Comparison of ENCODE assay signal across 10 mouse cellular contexts in the genomic region with DNA sequence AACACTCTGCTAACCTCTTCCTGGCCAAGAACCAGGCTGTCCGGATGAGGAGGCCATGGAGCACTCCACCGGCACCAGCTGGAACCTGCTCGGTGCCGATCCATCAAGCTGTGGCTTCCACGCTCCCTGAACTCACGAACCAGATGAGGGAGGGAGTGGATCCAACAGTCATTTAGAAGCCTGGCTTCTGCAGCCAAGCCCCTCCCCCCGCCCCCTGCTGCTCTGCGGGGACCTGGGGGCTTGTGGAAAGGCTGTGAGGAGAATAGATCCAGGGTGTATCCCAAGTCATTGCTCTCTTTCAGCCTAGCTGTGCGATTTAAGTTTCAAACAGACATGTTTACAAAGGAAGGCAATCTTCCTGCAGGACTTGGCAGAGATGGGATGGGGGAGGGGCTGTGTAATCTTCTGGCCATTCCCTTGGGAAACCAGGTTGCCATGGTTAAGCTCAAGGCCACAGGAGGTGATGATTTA. TPM values are rescaled to one million over a fixed set of nuclear protein-coding genes. Genes with fewer than 3 reads are reported as not detected.
DNase-seq lines count a peak whose midpoint lies in the region; ATAC-seq and TF ChIP-seq lines count a peak whose summit lies in the region.
"Had no signal": no experiment of that assay in that cellular context is flagged by ENCODE, and none has a peak within 500 bp of the region (broad histone marks: within the 10 kb centered on the region; RNA-seq: fewer than 3 reads in every experiment).

No protein-coding gene starts in this region.

- TF ChIP-seq POLR2A in liver, adult 2 months (IDR thresholded peaks at IDR 0.05; ENCODE audit: extremely low read depth, insufficient read depth, low read length) = no peak

- 7% methylated on average over 9 of the region's 9 CpGs for WGBS in hindbrain, embryonic 14.5 days
- WGBS in liver, adult 2 months = 6% methylated on average over 9 of the region's 9 CpGs
- WGBS in stomach, embryonic 16.5 days = 2% methylated on average over 9 of the region's 9 CpGs

- H3K36me3 ChIP-seq in hindbrain, embryonic 14.5 days (replicated peaks; ENCODE audit: control insufficient read depth, insufficient read depth) = no peaks in the 10 kb centered on the region
- no peaks in the 10 kb centered on the region for H3K36me3 ChIP-seq in liver, adult 2 months (ENCODE audit: control insufficient read depth, insufficient read depth, low read length)
- H3K36me3 ChIP-seq in stomach, embryonic 16.5 days (ENCODE audit: control insufficient read depth, insufficient read depth, low read length) = no peaks in the 10 kb centered on the region

- no peak for TF ChIP-seq CTCF in liver, adult 2 months (IDR thresholded peaks at IDR 0.05; ENCODE audit: low read depth, low read length)

- peaks cover 27% of the 10 kb centered on the region for H3K4me1 ChIP-seq in hindbrain, embryonic 14.5 days (replicated peaks; ENCODE audit: control insufficient read depth, insufficient read depth, low read length)
- no peaks in the 10 kb centered on the region for H3K4me1 ChIP-seq in liver, adult 2 months (ENCODE audit: control insufficient read depth, insufficient read depth, low read length)
- H3K4me1 ChIP-seq in stomach, embryonic 16.5 days (ENCODE audit: control insufficient read depth, insufficient read depth, low read length) = peaks cover 5% of the 10 kb centered on the region

- peak; percentile 76 for DNase-seq in heart, adult 11 months
- no peak for DNase-seq in heart, adult 8-10 months (ENCODE audit: low spot score)
- peak; percentile 56 for DNase-seq in embryo, embryonic 10.5 days (ENCODE audit: low spot score)
- DNase-seq in hindbrain, embryonic 14.5 days (ENCODE audit: low spot score) = peak; percentile 62
- DNase-seq in liver, adult 2 months (ENCODE audit: extremely low read depth, low read depth, low spot score) = peak; percentile 3
- DNase-seq in urinary bladder, postnatal 14 days (ENCODE audit: low spot score) = no peak
- no peak for DNase-seq in layer of hippocampus, postnatal 25 days (ENCODE audit: extremely low spot score in 1 of 2, low spot score in 1 of 2)

- H3K9me3 ChIP-seq in hindbrain, embryonic 14.5 days (ENCODE audit: control insufficient read depth, low read length) = no peaks in the 10 kb centered on the region
- H3K9me3 ChIP-seq in stomach, embryonic 16.5 days (replicated peaks; ENCODE audit: control insufficient read depth, low read length) = no peaks in the 10 kb centered on the region

- H3K27ac ChIP-seq in hindbrain, embryonic 14.5 days = no peak overlapping the region
- no peak overlapping the region for H3K27ac ChIP-seq in liver, adult 2 months (replicated peaks; ENCODE audit: insufficient read depth, low read depth, low read length)
- no peak overlapping the region for H3K27ac ChIP-seq in stomach, embryonic 16.5 days (ENCODE audit: low read length)

- no peak overlapping the region for H3K4me3 ChIP-seq in hindbrain, embryonic 14.5 days (replicated peaks; ENCODE audit: low read length)
- H3K4me3 ChIP-seq in liver, adult 2 months (ENCODE audit: insufficient read depth, low read depth, low read length) = no peak overlapping the region
- H3K4me3 ChIP-seq in stomach, embryonic 16.5 days (replicated peaks; ENCODE audit: low read length) = no peak overlapping the region
- H3K4me3 ChIP-seq: erythroblast, embryonic 14.5 days had no signal

- 0 out of 2 replicates have a peak overlapping the region, but pooled peaks have one; percentile 7 for H3K9ac ChIP-seq in hindbrain, embryonic 14.5 days
- no peak overlapping the region for H3K9ac ChIP-seq in liver, adult 2 months (ENCODE audit: low read depth, low read length)
- no peak overlapping the region for H3K9ac ChIP-seq in stomach, embryonic 16.5 days (ENCODE audit: low read length)

- H3K27me3 ChIP-seq in hindbrain, embryonic 14.5 days (ENCODE audit: control insufficient read depth, insufficient read depth, low read length) = no peaks in the 10 kb centered on the region
- no peaks in the 10 kb centered on the region for H3K27me3 ChIP-seq in liver, adult 2 months (ENCODE audit: control insufficient read depth, insufficient read depth, low read length)
- no peaks in the 10 kb centered on the region for H3K27me3 ChIP-seq in stomach, embryonic 16.5 days (ENCODE audit: control insufficient read depth, insufficient read depth, low read length)

- H3K79me2 ChIP-seq in liver, adult 2 months (ENCODE audit: control insufficient read depth, insufficient read depth, low read length) = no peaks in the 10 kb centered on the region

- peak; percentile 49; the same call in 1 of the 2 replicates for ATAC-seq in hindbrain, embryonic 14.5 days (ENCODE audit: low FRiP score)
- ATAC-seq in stomach, embryonic 16.5 days (ENCODE audit: insufficient read depth, low FRiP score) = peak; percentile 42; the same call in 1 of the 2 replicates

- peak overlapping the region; percentile 6 for H3K4me2 ChIP-seq in hindbrain, embryonic 14.5 days (replicated peaks)
- peak overlapping the region; percentile 31; the same call in 1 of the 2 replicates for H3K4me2 ChIP-seq in stomach, embryonic 16.5 days (ENCODE audit: low read depth, low read length)

RNA-seq across cellular contexts. Expression of gene Tcl1, which starts 26.2 kb away (rescaled TPM):
- total RNA-seq in heart, adult 8-10 months (2022) = not detected
- polyA plus RNA-seq in hindbrain, embryonic 14.5 days (2014; fragmentation: Nextera tagmentation; extraction: Ambion mirVana) = not detected in 2 replicates
- total RNA-seq in liver, adult 2 months (2014; rRNA removed) = not detected in 2 replicates
- polyA plus RNA-seq in liver, adult 2 months (2012; rRNA removed) = not detected in 2 replicates
- not detected in 2 replicates for polyA plus RNA-seq in stomach, embryonic 16.5 days (2015; fragmentation: Nextera tagmentation; extraction: Ambion mirVana)
- not detected for total RNA-seq in layer of hippocampus, postnatal 25 days (2021)
- total RNA-seq: neutrophil, adult 5-6 weeks had no signal
- polyA plus RNA-seq: erythroblast, embryonic 14.5 days had no signal

RNA-seq across cellular contexts. Expression of gene Tcl1b4, which starts 47.0 kb away (rescaled TPM):
- total RNA-seq in heart, adult 8-10 months (2022) = not detected
- polyA plus RNA-seq in hindbrain, embryonic 14.5 days (2014; fragmentation: Nextera tagmentation; extraction: Ambion mirVana) = not detected in 2 replicates
- total RNA-seq in liver, adult 2 months (2014; rRNA removed) = not detected in 2 replicates
- polyA plus RNA-seq in liver, adult 2 months (2012; rRNA removed) = not detected in 2 replicates
- not detected in 2 replicates for polyA plus RNA-seq in stomach, embryonic 16.5 days (2015; fragmentation: Nextera tagmentation; extraction: Ambion mirVana)
- not detected for total RNA-seq in layer of hippocampus, postnatal 25 days (2021)
- total RNA-seq: neutrophil, adult 5-6 weeks had no signal
- polyA plus RNA-seq: erythroblast, embryonic 14.5 days had no signal

RNA-seq across cellular contexts. Expression of gene Tcl1b3, which starts 58.0 kb away (rescaled TPM):
- not detected for total RNA-seq in heart, adult 8-10 months (2022)
- polyA plus RNA-seq in hindbrain, embryonic 14.5 days (2014; fragmentation: Nextera tagmentation; extraction: Ambion mirVana) = not detected in 2 replicates
- not detected in 2 replicates for total RNA-seq in liver, adult 2 months (2014; rRNA removed)
- not detected in 2 replicates for polyA plus RNA-seq in liver, adult 2 months (2012; rRNA removed)
- not detected in 2 replicates for polyA plus RNA-seq in stomach, embryonic 16.5 days (2015; fragmentation: Nextera tagmentation; extraction: Ambion mirVana)
- total RNA-seq in layer of hippocampus, postnatal 25 days (2021) = not detected
- total RNA-seq: neutrophil, adult 5-6 weeks had no signal
- polyA plus RNA-seq: erythroblast, embryonic 14.5 days had no signal

Comparison
In these comparisons a context has a peak if more than half of its experiments do, and no peak if none do; other contexts are left out.
1. DNase-seq: peak in heart, adult 11 months (single experiment), embryo, embryonic 10.5 days (single experiment), hindbrain, embryonic 14.5 days (single experiment) and liver, adult 2 months (single experiment); none in heart, adult 8-10 months (single experiment), urinary bladder, postnatal 14 days (single experiment) and layer of hippocampus, postnatal 25 days (0 of 2).